In the genomic region with DNA sequence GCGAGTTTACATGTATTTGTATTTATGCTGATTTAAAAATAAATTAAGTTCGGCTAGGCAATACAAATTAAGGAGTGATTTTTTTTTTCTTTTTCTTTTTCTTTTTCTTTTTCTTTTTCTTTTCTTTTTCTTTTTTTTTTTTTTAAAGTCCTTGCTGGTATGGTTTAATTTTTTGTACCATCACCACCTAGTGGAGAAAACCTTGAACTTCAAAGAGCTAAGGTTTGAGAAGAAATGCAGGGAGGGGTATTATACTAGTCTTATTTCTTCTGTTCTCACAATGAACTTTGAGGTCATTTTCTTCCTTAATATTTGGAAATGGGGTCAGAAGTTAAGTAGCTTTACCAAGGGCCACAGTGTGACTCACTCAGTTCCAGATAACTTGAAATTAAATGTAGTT, we compare ENCODE assay signal across 14 mouse cellular contexts. TPM values are rescaled to one million over a fixed set of nuclear protein-coding genes. Genes with fewer than 3 reads are reported as not detected.
DNase-seq lines count a peak whose midpoint lies in the region; ATAC-seq and TF ChIP-seq lines count a peak whose summit lies in the region.
"Had no signal": no experiment of that assay in that cellular context is flagged by ENCODE, and none has a peak within 500 bp of the region (broad histone marks: within the 10 kb centered on the region; RNA-seq: fewer than 3 reads in every experiment).

No protein-coding gene starts in this region.

- peak; percentile 29; the same call in 1 of the 2 replicates for TF ChIP-seq CTCF in hindbrain, postnatal 0 days (IDR thresholded peaks at IDR 0.05; ENCODE audit: low read depth)
- no peak for TF ChIP-seq CTCF in brain, embryonic 14.5 days (IDR thresholded peaks at IDR 0.05; ENCODE audit: borderline replicate concordance, extremely low read depth, insufficient read depth, insufficient read length)

- no peak for TF ChIP-seq POLR2A in brain, embryonic 14.5 days (IDR thresholded peaks at IDR 0.05; ENCODE audit: borderline replicate concordance, extremely low read depth, insufficient read depth, insufficient read length, poor library complexity, severe bottlenecking)

- H3K27ac ChIP-seq in hindbrain, postnatal 0 days = no peak overlapping the region
- H3K27ac ChIP-seq in hindbrain, embryonic 12.5 days = no peak overlapping the region
- H3K27ac ChIP-seq: forebrain, embryonic 12.5 days; stomach, embryonic 15.5 days had no signal

- DNase-seq in hindbrain, postnatal 0 days (ENCODE audit: low spot score) = no peak
- peak; percentile 39 for DNase-seq in thymus, postnatal 0 days (ENCODE audit: low spot score)
- DNase-seq in thymus, postnatal 10 days (ENCODE audit: low spot score in 2 of 2) = no peak
- peak; percentile 31 for DNase-seq in brain, embryonic 14.5 days (ENCODE audit: low read depth)
- DNase-seq in ovary, adult 18-20 months (ENCODE audit: low spot score) = no peak
- DNase-seq in left cerebral cortex, adult 9 months (ENCODE audit: low spot score in 2 of 2) = no peak
- DNase-seq: right cerebral cortex, postnatal 14 days had no signal

- no peak for ATAC-seq in hindbrain, postnatal 0 days
- ATAC-seq in hindbrain, embryonic 12.5 days (ENCODE audit: low FRiP score) = no peak

- WGBS in hindbrain, postnatal 0 days = 86% methylated on average over 2 of the region's 2 CpGs
- 69% methylated on average over 2 of the region's 2 CpGs for WGBS in hindbrain, embryonic 12.5 days

- no peaks in the 10 kb centered on the region for H3K9me3 ChIP-seq in hindbrain, postnatal 0 days (ENCODE audit: low read length)
- H3K9me3 ChIP-seq in hindbrain, embryonic 12.5 days (replicated peaks) = no peaks in the 10 kb centered on the region
- H3K9me3 ChIP-seq: forebrain, embryonic 12.5 days; stomach, embryonic 15.5 days had no signal

- peaks cover 12% of the 10 kb centered on the region for H3K4me1 ChIP-seq in hindbrain, postnatal 0 days (ENCODE audit: insufficient read depth, low read length)
- H3K4me1 ChIP-seq in hindbrain, embryonic 12.5 days = peaks cover 14% of the 10 kb centered on the region

- H3K4me2 ChIP-seq in hindbrain, postnatal 0 days (ENCODE audit: low read depth, low read length) = no peak overlapping the region
- no peak overlapping the region for H3K4me2 ChIP-seq in hindbrain, embryonic 12.5 days (replicated peaks)
- H3K4me2 ChIP-seq: forebrain, embryonic 12.5 days; stomach, embryonic 15.5 days had no signal

- H3K9ac ChIP-seq in hindbrain, postnatal 0 days (replicated peaks; ENCODE audit: low read length) = no peak overlapping the region
- no peak overlapping the region for H3K9ac ChIP-seq in hindbrain, embryonic 12.5 days
- H3K9ac ChIP-seq: forebrain, embryonic 12.5 days; stomach, embryonic 15.5 days had no signal

- no peaks in the 10 kb centered on the region for H3K36me3 ChIP-seq in hindbrain, postnatal 0 days (ENCODE audit: insufficient read depth, low read length)
- no peaks in the 10 kb centered on the region for H3K36me3 ChIP-seq in hindbrain, embryonic 12.5 days
- H3K36me3 ChIP-seq: forebrain, embryonic 12.5 days; stomach, embryonic 15.5 days had no signal

- H3K27me3 ChIP-seq in hindbrain, postnatal 0 days (ENCODE audit: insufficient read depth, low read length) = no peaks in the 10 kb centered on the region
- H3K27me3 ChIP-seq in hindbrain, embryonic 12.5 days = no peaks in the 10 kb centered on the region
- H3K27me3 ChIP-seq: forebrain, embryonic 12.5 days; stomach, embryonic 15.5 days had no signal

- H3K4me3 ChIP-seq in hindbrain, postnatal 0 days (ENCODE audit: low read length) = no peak overlapping the region
- no peak overlapping the region for H3K4me3 ChIP-seq in hindbrain, embryonic 12.5 days
- H3K4me3 ChIP-seq: forebrain, embryonic 12.5 days; stomach, embryonic 15.5 days had no signal

RNA-seq across cellular contexts. Expression of gene Wrnip1, which starts 2.7 kb away (rescaled TPM):
- total RNA-seq in hindbrain, postnatal 0 days (2014; rRNA removed) = 82.6 and 83.7 TPM in 2 replicates
- 29.0 and 29.9 TPM in 2 replicates for polyA plus RNA-seq in hindbrain, postnatal 0 days (2015; fragmentation: Nextera tagmentation; extraction: Ambion mirVana)
- polyA plus RNA-seq in hindbrain, embryonic 12.5 days (2016; fragmentation: Nextera tagmentation; extraction: Ambion mirVana) = 33.9 and 41.3 TPM in 2 replicates
- polyA plus RNA-seq in thymus, postnatal 0 days (2015; fragmentation: Nextera tagmentation; extraction: Ambion mirVana) = 26.1 and 30.2 TPM in 2 replicates
- polyA plus RNA-seq in brain, embryonic 14.5 days (2012; rRNA removed) = 59.3 and 63.1 TPM in 2 replicates

RNA-seq across cellular contexts. Expression of gene D930007J09Rik, which starts 3.5 kb away (rescaled TPM):
- not detected in 2 replicates for total RNA-seq in hindbrain, postnatal 0 days (2014; rRNA removed)
- not detected in 2 replicates for polyA plus RNA-seq in hindbrain, postnatal 0 days (2015; fragmentation: Nextera tagmentation; extraction: Ambion mirVana)
- polyA plus RNA-seq in hindbrain, embryonic 12.5 days (2016; fragmentation: Nextera tagmentation; extraction: Ambion mirVana) = not detected in 2 replicates
- polyA plus RNA-seq in thymus, postnatal 0 days (2015; fragmentation: Nextera tagmentation; extraction: Ambion mirVana) = not detected in 2 replicates
- polyA plus RNA-seq in brain, embryonic 14.5 days (2012; rRNA removed) = 0.50 and 0.70 TPM in 2 replicates
- total RNA-seq: common myeloid progenitor, adult 5-6 weeks; heart, adult 18-20 months; megakaryocyte progenitor cell, adult 5-6 weeks had no signal
- polyA plus RNA-seq: forebrain, embryonic 12.5 days; neural tube, embryonic 11.5 days; stomach, embryonic 15.5 days had no signal

RNA-seq across cellular contexts. Expression of gene Mylk4, which starts 15.4 kb away (rescaled TPM):
- total RNA-seq in hindbrain, postnatal 0 days (2014; rRNA removed) = 0.47 TPM in 1 of 2 replicates, not detected in the other
- 0.06 and 0.11 TPM in 2 replicates for polyA plus RNA-seq in hindbrain, postnatal 0 days (2015; fragmentation: Nextera tagmentation; extraction: Ambion mirVana)
- polyA plus RNA-seq in hindbrain, embryonic 12.5 days (2016; fragmentation: Nextera tagmentation; extraction: Ambion mirVana) = 0.39 and 1.7 TPM in 2 replicates
- 0.08 and 0.12 TPM in 2 replicates for polyA plus RNA-seq in thymus, postnatal 0 days (2015; fragmentation: Nextera tagmentation; extraction: Ambion mirVana)
- 0.24 and 0.29 TPM in 2 replicates for polyA plus RNA-seq in brain, embryonic 14.5 days (2012; rRNA removed)
- total RNA-seq: common myeloid progenitor, adult 5-6 weeks; megakaryocyte progenitor cell, adult 5-6 weeks had no signal

RNA-seq across cellular contexts. Expression of gene Serpinb1a, which starts 51.9 kb away (rescaled TPM):
- 0.18 and 0.94 TPM in 2 replicates for total RNA-seq in hindbrain, postnatal 0 days (2014; rRNA removed)
- 4.4 and 5.0 TPM in 2 replicates for polyA plus RNA-seq in hindbrain, postnatal 0 days (2015; fragmentation: Nextera tagmentation; extraction: Ambion mirVana)
- 0.82 and 1.1 TPM in 2 replicates for polyA plus RNA-seq in hindbrain, embryonic 12.5 days (2016; fragmentation: Nextera tagmentation; extraction: Ambion mirVana)
- polyA plus RNA-seq in thymus, postnatal 0 days (2015; fragmentation: Nextera tagmentation; extraction: Ambion mirVana) = 47.2 and 50.3 TPM in 2 replicates
- polyA plus RNA-seq in brain, embryonic 14.5 days (2012; rRNA removed) = 0.85 and 1.4 TPM in 2 replicates

Comparison
In these comparisons a context has a peak if more than half of its experiments do, and no peak if none do; other contexts are left out.
1. DNase-seq: peak in thymus, postnatal 0 days (single experiment) and brain, embryonic 14.5 days (single experiment); none in hindbrain, postnatal 0 days (single experiment), thymus, postnatal 10 days (0 of 2), ovary, adult 18-20 months (single experiment) and left cerebral cortex, adult 9 months (0 of 2).